Mouse (Mus musculus): Measurements from ENCODE around the gene Snw1.

- TF ChIP-seq HCFC1 (IDR thresholded peaks at IDR 0.05; ENCODE audit: borderline replicate concordance, insufficient read depth, low read length) = no peak
- TF ChIP-seq CHD2 (IDR thresholded peaks at IDR 0.05; ENCODE audit: low read depth, low read length) = no peak
Measured at GRCm38 (mm10) chr12:87424516-87424915, 47.6 kb downstream of the Snw1 start.

Data from ES-E14 (cell line).